Mouse (Mus musculus): Measurements from ENCODE around the gene Sphkap.

Gene Sphkap

DNA sequence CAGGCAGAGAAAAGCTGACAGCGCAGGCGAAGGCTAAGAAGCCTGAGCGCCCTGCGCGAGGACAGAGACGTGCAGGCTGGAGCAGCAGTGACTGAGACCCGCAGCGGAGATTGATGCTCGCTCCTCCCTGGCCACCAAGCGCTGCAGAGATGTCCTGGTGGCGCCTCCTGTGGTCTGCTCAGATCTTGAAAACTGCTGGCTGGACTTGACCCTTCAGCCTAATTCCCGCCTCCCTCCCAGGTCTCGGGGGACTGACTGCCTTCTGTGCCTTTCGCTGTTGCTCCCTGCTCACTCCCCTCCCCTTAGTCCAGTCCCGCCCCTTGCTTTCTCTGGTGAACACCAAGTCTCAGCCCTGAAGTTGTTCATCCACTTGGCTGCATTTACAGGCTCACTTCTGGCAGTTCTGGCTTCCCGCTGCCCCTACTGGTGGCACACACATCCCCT lies at the start of gene Sphkap:
Gene Sphkap (minus strand): TSS at position 180 of the 444 bp plus-strand sequence.
- peak; percentile 41 for DNase-seq (ENCODE audit: low read depth, low spot score)

DNA sequence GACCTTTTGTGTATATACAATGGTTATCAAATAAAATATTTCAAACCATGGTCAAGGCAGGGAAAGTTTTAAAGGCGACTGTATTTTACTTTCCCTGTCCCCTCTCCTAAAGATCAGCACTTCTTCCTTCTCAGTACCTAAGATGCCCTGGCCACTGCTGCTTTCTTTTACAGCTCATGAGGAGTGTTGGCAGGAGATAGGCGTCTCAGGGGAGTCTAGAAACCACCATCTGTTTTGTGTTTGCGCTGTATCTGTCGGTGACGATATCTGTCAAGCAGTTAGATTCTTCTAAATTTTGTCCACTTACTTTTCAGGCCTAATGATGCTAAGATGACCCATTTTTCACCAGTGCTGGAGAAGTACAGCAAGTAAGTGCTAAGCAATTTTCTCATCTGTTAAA lies 43.3 kb upstream of the Sphkap start:
- DNase-seq (ENCODE audit: low read depth, low spot score) = no peak

DNA sequence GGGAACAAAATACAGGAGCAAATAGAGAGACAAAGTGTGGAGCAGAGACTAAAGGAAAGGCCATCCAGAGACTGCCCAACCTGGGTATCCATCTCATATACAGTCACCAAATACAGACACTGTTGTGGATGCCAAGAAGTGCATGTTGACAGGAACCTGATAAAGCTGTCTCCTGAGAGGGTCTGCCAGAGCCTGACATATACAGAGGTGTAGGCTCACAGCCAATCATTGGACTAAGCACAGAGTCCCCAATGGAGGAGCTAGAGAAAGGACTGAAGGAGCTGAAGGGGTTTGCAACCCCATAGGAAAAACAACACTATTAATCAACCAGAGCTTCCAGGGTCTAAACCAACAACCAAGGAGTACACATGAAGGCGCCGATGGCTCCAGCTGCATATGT lies 32.4 kb upstream of the Sphkap start:
- no peak for DNase-seq (ENCODE audit: low read depth, low spot score)

DNA sequence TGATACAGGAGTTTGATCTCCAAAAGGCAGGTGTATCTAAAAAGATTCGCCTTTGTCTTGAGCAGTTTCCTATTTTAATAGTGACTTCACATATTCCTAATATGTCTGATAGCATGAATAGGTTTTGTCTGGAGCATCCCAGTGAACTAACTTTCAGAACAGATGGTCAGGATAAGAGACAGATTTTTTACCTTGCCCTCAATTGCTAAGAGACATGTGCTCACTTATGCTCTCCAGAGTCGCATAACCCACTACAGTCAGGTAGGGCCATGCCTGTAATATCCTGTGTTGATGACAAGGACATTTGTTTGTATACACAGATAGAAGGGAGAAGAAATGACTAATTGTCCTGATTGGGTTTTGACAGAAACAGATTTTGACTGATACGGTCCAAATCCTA lies 25.9 kb upstream of the Sphkap start:
- DNase-seq (ENCODE audit: low read depth, low spot score) = no peak

DNA sequence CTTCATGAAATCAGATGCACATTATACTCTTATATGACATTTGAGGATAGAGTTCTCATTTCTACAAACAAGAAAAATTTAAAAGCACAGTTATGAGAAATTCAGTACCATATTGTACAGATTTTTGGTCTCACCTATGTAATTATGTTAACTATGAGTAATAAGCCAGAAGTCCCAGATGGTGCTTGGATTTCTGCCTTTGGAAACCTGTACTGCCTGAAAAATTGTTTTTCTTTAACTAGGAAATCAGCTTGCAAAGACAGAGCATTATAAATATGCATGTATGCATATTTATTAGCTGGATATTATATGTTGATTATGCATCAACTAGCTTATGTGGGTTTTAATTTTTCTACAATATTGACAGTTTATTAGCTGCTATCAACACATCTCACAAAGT lies 21.9 kb upstream of the Sphkap start:
- DNase-seq (ENCODE audit: low read depth, low spot score) = no peak

DNA sequence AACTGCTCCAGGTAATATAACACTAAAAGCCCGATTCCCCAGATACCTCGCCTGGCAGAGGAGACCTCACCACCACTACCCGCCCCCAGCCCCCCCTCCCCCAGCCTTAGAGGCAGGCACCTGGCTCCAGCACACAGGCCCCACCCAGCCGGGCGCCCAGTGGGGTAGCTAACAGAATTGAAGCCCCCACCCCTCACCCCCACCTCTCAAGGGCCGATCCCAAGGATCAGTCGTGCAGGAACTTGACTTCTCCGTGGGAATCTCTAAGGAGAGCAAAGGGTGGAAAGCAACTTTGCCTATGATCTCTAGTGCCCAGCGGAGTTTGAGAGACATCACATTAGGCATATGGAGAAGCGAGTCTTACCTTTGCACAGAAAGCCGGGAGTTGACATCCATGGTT lies 384 bp downstream of the Sphkap start:
- no peak for DNase-seq (ENCODE audit: low read depth, low spot score)

DNA sequence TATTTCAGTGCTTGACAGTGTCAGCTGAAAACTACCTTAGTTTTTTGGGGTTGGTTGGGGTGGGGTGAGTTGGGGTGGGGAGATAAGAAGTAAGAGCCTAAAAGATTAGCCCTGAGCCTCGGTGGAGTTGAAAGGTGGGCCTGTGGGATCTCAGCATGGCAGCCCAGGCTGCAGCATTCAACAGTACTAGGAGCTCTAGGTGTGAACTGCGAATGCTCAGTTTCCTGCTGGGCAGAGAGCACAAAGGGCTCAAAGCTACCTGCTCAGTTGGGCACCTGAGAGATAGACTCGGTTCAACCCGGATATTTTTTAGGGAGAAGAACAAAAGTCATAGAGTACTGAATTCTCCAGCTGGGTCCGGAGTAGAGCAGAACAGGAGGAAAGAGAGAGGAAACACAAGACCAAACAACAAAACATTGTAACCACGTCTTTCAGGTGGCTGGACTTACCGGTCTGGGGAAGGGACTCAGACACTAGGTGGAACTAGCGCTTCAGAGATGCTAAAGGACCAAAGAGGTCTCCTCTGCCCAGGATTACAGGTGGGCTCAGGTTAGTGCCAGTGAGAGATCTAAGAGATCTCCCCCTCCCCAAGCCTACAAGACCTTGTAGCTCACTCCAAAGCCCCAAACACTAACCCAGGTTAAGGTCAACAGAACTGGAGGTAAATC lies 984 bp downstream of the Sphkap start:
- DNase-seq (ENCODE audit: low read depth, low spot score) = peak; percentile 4

DNA sequence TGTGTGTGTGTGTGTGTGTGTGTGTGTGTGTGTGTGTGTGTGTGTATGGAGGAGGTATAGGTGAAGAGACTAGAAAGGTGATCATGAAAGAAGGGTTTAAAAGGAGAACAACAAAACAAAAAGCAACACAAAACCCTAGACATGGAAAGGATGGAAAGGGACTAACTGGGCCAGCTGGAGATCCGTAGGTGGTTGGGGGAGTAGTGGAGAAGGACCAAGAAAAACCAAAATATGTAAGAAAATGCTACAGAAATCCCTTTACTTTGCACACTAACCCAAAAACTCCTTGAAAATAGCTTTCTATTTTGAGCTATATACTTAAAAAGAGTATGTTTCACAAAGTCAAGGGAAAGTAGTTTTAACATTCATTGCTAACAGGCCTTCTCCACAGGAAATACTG lies 6.9 kb downstream of the Sphkap start:
- DNase-seq (ENCODE audit: low read depth, low spot score) = no peak

DNA sequence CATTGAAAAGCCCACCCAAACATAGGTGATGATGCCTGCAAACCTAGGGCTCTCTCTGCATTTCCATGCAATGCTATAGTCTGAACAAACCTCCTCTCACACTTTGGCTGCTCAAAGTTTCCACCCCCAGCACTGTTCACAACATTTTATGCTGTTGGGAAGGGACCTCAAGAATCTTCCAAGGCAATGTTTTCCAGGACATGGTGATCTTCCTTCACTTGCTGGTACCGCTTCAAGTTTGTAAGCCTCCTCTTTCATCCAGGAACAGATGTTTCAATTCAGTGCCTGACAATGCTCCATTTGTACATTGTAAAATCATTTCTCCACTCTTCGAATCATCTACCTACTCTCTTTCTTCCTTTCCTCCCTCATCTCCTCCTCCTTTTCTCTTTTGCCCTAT lies 11.7 kb downstream of the Sphkap start:
- DNase-seq (ENCODE audit: low read depth, low spot score) = no peak

DNA sequence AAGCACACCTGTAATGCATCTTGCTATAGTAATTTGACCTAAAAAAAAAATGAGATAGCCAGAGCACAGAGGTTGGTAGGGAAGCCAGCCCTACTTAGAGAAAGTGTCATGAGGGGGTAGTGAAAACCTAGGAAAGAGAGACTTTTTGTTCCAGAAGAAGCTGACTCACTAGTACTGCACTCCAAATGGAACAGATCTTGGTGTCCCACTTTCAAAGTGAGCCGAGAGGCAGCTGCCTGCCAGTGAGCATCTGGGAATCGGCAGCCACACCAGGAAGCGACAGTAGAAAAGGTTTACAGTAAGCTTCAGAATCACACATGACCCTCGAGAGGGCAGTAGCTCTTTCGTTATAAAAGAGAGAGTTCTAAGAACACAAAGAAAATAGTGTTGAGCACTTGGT lies 12.4 kb downstream of the Sphkap start:
- DNase-seq (ENCODE audit: low read depth, low spot score) = no peak

DNA sequence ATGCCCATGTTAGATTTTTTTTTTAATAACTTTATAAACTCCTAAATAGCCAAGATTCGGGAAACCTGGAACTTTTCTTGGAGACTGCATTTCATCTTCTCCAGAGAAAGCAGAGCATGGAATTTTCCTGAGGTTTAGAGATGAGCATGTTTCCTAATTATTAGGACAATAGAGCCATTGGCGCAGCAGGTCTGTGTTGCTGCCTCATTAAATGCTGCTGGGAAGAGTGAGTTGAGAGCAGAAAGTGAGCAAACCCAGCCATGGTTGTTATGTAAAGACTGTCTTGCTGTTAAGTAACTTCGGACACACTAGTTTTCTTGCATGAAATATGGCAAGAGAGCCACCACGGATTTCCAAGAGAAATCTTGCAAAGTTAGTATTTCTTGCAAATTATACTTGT lies 18.6 kb downstream of the Sphkap start:
- DNase-seq (ENCODE audit: low read depth, low spot score) = no peak

DNA sequence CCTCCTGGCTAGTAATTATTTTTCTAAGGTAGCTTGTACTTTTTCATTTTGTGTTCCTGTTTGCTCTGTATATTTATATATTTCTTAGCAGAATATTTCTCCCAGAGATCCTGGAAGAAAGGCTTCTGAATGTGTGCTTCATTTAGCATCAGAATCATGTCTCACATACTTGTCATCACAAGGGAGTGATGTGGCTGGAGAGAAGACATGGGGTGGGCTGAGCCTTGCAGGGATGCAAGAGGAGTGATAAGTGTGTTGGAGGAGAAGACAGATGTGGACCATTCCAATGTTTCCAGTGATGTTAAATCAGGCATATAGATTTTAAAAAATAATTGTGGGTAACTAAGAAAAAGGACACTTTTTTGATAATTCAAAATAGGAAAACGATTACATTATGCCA lies 30.6 kb downstream of the Sphkap start:
- no peak for DNase-seq (ENCODE audit: low read depth, low spot score)

DNA sequence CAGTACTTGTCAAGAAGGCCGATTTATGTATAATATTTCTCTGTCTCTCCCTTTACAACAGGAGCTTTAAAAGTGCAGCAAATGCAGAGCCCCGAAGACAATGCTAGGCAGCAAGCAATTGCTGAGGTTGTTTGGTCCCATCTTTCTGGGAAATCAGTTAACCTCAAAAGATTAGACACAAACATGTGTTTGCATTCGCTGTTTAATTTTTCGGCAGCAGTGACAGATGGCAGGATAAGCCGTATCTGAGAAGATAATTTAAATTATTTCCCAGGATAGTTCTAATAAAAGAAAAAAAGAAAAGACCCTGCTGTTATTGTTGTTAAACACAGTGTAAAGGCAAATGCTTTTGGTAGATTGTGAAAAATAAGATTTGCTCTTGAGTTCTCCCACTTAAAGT lies 41.5 kb downstream of the Sphkap start:
- no peak for DNase-seq (ENCODE audit: low read depth, low spot score)

DNA sequence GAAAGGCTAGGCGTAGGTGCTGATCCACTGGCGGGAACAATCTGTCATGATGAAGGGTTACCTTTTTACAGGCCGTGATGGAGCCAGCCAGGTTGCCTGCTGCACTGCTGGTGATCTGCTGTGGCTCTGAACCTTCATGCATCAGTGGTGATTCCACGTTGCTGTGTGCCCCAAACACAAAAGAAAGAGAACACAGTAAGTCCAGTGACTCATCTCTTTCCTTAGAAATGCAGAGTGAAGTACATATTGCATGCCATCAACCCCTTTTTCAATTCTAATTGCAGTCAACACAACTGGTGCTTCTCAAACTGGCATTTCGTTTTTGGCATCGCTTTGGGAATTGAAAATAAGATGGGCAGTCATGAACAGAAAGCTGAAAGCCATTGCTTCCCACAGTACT lies 45.8 kb downstream of the Sphkap start:
- peak; percentile 2 for DNase-seq (ENCODE audit: low read depth, low spot score)

DNA sequence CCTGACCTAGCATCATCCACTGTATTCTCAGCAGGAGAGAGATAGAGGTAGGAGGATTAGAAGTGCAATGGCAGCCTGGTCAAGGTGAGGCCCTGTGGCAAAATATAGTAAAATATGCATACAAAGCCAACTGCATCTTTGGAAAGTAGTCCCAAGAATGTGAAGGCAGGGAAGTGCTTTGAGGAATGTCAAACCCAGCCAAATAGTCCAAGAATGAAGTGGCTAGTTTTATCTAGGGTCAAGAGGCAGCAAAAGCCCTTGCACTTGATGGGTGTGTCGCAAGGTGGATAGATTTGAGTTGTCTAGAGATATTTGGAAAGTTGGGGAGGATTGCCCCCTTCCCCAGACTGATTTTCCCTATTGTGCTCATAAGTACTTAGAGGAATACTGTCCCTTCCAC lies 61.5 kb downstream of the Sphkap start:
- DNase-seq (ENCODE audit: low read depth, low spot score) = no peak

DNA sequence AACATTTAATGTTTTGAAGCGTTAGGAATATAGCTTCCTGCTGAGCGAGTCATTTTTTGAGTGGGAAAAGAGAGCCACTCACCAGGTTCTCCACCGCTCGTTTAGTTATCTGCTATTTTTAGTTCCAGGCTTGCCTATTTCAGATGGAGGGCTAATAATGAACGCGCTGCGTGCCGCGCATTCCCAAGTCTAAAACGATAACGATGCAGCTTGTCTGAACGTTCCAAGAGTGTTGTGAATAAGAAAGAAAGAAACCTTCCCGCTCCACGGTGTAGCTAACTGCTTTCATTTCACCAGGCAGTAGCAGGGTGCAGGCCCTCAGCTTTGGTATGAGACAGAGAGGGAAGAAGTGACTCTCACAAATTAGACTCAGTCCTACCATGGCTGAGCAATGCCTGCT lies 62.4 kb downstream of the Sphkap start:
- DNase-seq (ENCODE audit: low read depth, low spot score) = peak; percentile 32

DNA sequence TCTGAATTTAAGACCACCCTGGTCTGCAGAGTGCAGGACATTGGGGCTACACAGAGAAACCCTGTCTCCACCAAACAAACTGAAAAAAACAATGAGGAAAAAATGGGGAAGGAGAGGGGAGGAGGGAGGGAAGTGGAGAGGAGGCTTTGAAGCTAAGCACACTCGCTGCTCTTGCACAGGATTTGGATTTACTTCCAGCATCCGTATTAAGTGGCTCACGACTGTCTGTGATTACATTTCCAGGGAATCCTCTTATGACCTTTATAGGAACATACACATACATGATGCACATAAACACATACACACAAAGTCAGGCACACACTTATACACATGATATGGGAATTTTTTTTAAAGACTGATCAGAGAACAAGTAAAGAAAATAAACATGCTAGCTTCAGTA lies 62.9 kb downstream of the Sphkap start:
- no peak for DNase-seq (ENCODE audit: low read depth, low spot score)

DNA sequence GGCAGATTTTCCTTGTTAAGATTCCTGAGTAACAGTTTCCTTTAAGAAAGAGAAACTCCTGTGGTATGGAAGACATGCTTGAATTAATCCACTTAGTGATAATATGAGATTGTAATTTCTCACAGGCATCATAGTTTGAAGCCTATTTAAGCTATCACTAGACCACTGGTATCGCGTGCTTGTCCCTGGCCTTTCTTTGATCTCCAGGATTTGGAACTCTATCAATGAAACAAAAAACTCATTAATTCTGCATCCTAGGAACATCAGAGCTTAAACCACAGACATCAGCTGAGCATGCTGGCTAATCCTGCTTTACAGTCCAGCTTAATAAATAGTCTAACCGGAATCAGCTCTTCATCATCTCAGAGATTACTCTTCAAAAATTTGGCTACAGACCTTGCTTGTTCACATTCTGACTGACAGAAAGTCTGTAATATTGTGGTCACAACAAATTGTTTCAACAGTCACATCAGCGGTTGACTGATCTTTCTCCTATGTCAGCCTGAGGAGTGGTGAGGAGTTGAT lies 65.2 kb downstream of the Sphkap start:
- DNase-seq (ENCODE audit: low read depth, low spot score) = no peak

DNA sequence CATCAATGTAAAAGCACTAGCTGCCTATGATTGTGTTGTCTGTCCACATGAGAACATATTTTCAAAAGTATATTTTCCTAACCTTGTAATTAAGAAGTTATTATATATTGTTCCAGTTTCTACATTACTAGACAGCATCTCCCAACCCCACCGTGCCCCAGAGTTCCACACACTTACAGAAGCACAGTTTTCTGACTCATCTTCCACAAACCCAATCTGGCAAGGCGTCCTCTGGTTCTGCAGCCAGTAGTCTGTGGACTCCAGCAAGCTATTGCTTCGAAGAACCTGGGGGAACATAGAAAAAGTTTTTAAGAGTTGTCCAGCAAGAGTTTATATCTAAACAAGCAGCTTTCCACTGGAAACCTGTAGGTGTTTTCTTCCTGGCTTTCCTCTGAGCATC lies 68.6 kb downstream of the Sphkap start:
- no peak for DNase-seq (ENCODE audit: low read depth, low spot score)

DNA sequence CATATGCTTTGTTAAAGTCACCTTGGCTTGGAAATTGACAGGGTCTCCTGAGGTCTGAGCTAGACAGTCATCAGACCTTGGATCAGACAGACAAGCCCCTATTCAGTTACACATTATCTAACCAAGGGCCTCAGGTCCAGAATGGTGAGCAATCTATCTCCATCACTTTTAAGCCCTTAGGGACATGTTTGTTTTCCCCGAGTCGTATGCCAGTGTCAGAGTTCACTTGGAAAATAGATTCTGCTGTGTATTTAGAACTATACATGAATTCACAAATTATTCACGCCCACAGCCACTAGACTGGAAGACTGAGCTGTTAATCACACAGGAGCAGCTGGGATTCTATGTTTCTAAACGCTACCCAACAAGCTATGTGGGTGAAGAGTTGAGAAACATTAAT lies 91.1 kb downstream of the Sphkap start:
- no peak for DNase-seq (ENCODE audit: low read depth, low spot score)

DNA sequence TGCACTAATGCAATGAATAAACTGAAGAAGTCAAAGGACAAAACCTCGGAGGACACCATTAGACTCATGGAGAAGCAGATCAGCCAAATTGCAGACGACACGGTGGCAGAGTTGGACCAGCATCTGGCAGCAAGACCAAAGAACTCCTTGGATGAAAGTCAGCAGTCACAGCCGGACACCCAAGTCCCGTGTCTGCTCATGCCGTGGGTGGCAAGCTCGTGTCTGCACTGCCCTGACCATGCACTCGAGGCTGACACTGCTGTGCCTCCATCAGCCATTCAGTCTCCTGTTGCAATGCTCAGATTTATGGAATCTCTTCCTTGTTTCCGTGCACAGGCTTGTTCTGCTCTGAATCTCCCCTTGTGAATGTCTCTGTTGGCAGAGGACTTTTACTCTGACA lies 92.9 kb downstream of the Sphkap start:
- no peak for DNase-seq (ENCODE audit: low read depth, low spot score)

DNA sequence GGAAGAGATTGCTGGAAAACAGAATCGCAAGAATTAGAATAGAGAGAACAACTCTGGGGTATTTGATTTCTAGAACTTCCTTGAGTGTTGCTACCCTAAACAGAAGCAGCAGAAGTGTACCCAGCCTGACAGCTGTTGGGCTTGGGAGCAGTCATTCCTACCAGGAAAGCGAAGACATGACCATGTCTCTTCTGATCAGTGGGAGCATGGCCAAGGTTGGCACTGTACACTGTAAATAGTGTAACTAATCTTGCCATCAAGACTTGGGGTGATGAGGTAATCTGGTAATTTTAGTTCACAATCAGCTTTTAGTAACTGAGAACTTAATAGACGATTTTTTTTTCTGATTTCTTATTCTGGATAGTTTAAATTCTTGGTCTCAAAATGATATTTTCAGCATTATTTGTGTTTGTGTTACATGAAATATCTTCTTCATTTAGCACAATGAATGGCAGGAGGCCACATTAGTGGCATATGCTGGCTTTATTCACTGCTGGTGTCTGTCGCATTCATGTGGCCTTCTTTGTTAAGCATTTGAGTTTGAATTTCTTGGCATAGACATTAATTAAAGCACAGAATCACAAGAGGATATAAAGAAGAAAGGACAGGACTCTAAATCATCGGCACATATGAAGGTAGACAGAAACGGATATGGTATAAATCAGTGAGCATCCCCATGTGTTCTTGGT lies 96.2 kb downstream of the Sphkap start:
- no peak for DNase-seq (ENCODE audit: low read depth, low spot score)

Data from R1 (cell line).